Mouse (Mus musculus): ENCODE data around the gene Trank1. TPM values are rescaled to one million over a fixed set of nuclear protein-coding genes. Genes with fewer than 3 reads are reported as not detected.

Trank1 gene
- polyA plus RNA-seq, 1 experiment from 2014 or later: 12.4 TPM

DNA sequence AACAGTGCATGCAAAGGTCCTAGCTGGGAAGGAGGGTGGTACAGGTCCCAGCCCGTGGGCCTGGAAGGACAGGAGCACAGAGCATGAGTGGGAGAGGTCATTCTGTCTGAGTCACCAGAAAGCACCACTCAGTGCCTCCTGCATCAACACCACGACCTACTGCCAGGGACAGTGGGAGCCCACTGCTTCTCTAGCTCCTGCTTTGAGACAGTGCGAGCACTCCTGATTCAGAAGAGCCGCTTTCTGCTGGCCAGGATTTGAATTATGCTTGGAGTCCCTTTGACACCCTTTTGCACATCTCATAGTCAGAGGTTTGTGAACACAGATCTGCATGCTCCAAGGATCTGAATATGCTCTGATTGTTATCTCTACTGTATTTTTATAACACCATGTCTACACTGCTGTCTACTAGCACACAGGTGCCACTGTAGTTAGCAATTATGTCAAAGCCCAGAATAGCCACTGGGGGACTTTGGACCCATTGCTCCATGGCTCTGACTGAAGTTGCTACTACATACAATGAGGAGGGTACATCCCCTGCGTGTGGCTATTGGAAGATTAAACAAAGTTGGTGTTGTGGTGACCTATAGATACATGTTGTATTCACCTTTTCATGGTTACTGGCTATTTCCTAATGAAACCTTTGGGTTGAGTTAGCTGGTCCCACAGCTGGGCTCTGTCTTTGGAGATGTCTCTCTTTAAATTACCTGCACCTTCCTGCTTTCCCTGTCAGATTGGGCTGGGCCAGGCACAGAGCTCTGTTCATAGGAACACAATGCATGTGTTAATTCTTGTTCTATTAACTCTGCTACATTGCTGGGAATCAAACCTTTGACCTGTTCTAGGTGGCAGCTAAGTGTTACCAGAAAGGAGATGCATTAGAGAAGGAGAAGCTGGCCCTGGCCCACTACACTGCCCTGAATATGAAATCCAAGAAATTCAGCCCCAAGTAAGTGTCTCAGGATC is 74.3 kb downstream of the Trank1 start:
- Histone ChIP-seq H3K27ac (replicated peaks) (no peak overlapping the region), H3K9ac (replicated peaks) (no peak overlapping the region), H3K4me3 (replicated peaks) (no peak overlapping the region), H3K9me3 (replicated peaks) (no peaks in the 10 kb centered on the region), H3K4me2 (no peak overlapping the region), H3K36me3 (peaks cover 5% of the 10 kb centered on the region), H3K27me3 (replicated peaks) (no peaks in the 10 kb centered on the region), H3K4me1 (peaks cover 9% of the 10 kb centered on the region; the same call in 1 of the 2 replicates)
- no peak for ATAC-seq (ENCODE audit: low FRiP score)
- 85% methylated on average over 5 of the region's 5 CpGs for WGBS

DNA sequence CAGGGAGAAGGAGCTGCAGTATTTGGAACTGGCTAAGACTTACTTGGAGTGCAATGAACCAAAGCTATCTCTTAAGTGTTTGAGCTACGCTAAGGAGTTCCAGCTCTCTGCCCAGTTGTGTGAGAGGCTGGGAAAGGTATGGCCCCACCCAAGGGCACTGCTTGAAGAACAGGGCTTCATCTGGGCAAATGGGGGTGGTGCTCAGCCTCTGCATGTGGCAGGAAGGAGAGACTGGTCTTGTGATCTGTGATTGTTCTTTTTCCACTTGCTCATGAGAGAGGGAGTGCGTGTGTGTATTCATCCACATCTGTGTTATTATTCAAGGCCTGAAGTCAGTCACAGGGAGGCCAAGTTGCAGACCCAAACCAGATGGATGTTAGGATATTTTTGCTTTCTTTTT is 75.0 kb downstream of the Trank1 start:
- 79% methylated on average over 2 of the region's 2 CpGs for WGBS
- Histone ChIP-seq H3K9ac (replicated peaks) (no peak overlapping the region), H3K9me3 (replicated peaks) (no peaks in the 10 kb centered on the region), H3K4me1 (peaks cover 9% of the 10 kb centered on the region; the same call in 1 of the 2 replicates), H3K36me3 (peaks cover 9% of the 10 kb centered on the region), H3K27ac (replicated peaks) (no peak overlapping the region), H3K4me3 (replicated peaks) (no peak overlapping the region), H3K4me2 (no peak overlapping the region), H3K27me3 (replicated peaks) (no peaks in the 10 kb centered on the region)
- ATAC-seq (ENCODE audit: low FRiP score): no peak

DNA sequence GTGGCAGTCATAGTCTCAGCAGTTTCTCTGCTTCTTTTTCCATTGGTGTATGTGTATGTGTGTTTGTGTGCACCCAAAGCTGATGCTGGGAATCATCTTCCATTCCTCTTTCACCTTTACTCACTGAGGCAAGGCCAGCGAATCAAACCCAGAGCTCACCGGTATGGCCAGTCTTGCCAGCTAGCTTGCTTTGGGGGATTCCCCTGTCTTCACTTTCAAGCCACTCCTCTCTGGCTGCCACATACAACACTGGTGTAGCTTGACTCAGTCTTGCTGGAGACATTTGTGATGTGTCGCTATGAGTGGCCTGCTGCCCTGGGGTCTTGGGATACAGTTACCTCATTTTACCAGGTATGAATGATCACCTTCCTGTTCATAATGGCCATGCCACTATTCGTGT is 76.0 kb downstream of the Trank1 start:
- Histone ChIP-seq H3K4me1 (peaks cover 9% of the 10 kb centered on the region; the same call in 1 of the 2 replicates), H3K9ac (replicated peaks) (no peak overlapping the region), H3K27ac (replicated peaks) (no peak overlapping the region), H3K9me3 (replicated peaks) (no peaks in the 10 kb centered on the region), H3K4me2 (no peak overlapping the region), H3K36me3 (peaks cover 11% of the 10 kb centered on the region), H3K4me3 (replicated peaks) (no peak overlapping the region), H3K27me3 (replicated peaks) (no peaks in the 10 kb centered on the region)
- 89% methylated on average over 4 of the region's 4 CpGs for WGBS
- no peak for ATAC-seq (ENCODE audit: low FRiP score)

DNA sequence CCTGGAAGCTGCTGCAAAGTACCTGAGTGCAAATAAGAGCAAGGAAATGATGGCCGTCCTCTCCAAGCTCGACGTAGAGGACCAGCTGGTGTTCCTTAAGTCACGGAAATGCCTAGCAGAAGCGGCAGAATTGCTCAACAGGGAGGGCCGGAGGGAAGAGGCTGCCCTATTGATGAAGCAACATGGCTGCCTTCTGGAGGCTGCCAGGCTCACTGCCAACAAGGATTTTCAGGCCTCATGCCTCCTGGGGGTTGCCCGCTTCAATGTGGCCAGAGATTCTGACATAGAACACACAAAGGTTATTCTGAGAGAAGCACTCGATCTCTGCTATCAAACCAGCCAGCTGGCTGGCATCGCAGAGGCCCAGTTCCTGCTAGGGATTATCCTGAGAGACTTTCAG is 78.5 kb downstream of the Trank1 start:
- 76% methylated on average over 9 of the region's 9 CpGs for WGBS
- no peaks in the 10 kb centered on the region for H3K4me1 ChIP-seq
- H3K9ac ChIP-seq (replicated peaks): no peak overlapping the region
- H3K27ac ChIP-seq (replicated peaks): no peak overlapping the region
- H3K27me3 ChIP-seq (replicated peaks): no peaks in the 10 kb centered on the region
- no peaks in the 10 kb centered on the region for H3K9me3 ChIP-seq (replicated peaks)
- no peak overlapping the region for H3K4me2 ChIP-seq
- no peak for ATAC-seq (ENCODE audit: low FRiP score)
- H3K4me3 ChIP-seq (replicated peaks): no peak overlapping the region
- peaks cover 14% of the 10 kb centered on the region for H3K36me3 ChIP-seq

DNA sequence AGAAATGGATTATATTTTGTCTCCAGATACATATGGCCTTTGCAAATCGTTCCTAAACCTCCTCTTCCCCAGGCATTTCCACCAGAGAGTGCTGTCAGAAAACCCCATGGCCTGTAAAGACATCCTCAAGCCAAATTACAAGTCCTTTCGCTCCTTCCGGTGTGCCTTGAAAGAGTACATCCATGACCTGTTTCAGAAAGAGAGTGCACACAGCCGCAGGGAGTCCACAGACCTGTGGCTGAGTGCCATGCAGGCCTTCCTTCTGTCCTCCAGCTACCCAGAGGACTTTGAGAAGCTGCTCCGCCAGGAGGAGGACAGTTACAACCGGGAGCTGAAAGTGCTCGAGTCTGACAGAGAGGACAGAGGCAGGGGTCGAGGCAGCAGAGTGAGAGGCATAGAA is 79.5 kb downstream of the Trank1 start:
- no peak overlapping the region for H3K4me2 ChIP-seq
- WGBS: 82% methylated on average over 8 of the region's 8 CpGs

DNA sequence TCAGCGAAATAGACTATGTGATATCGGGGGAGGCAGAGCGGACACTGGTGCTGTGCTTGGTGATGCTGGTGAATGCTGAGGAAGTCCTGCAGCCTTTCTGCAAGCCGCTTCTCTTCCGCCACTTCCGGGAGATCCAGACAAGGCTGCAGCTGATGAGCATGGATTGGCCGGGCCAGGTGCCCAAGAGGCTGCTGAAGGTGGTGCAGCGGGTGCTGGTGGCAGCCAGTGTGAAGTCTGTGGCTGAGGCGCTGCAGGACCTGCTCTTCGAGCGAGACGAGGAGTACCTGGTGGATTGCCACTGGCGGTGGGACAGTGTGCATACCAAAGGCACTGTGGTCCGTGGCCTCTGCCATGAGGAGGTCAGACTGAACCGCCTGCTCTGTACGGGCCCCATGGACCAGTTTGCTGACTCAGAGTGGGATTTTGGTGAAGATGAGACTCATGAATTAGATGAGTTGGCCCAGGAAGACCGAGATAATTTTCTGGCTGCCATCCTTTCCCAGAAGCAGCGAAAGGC is 80.4 kb downstream of the Trank1 start:
- WGBS: 92% methylated on average over 18 of the region's 18 CpGs

More for the DNA sequence above, 79.5 kb downstream of the Trank1 start:
- H3K27me3 ChIP-seq (replicated peaks): no peaks in the 10 kb centered on the region
- ATAC-seq (ENCODE audit: low FRiP score): no peak
- H3K9ac ChIP-seq (replicated peaks): no peak overlapping the region
- no peak overlapping the region for H3K4me3 ChIP-seq (replicated peaks)
- H3K27ac ChIP-seq (replicated peaks): no peak overlapping the region
- no peaks in the 10 kb centered on the region for H3K4me1 ChIP-seq
- H3K36me3 ChIP-seq: peaks cover 14% of the 10 kb centered on the region
- H3K9me3 ChIP-seq (replicated peaks): no peaks in the 10 kb centered on the region

DNA sequence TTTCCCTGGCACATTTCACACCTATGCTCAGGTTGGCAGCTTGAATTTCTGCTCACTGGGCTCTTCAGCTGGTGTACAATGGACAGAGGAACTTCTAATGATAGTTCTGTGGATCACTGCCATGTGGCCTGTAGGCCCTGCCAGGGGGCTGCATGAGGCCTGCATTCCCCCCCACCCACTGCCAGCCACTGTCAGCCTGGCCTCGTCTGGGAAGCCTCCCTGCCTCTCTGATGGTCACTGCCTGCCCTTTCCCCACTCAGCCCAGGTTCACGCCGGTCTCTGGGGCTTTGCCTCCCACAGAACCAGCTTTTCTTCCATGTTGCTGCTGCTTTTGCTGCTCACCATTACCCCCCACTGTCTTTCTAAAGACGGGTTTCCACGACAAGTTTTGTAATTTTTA is 83.7 kb downstream of the Trank1 start:
- Histone ChIP-seq H3K4me3 (replicated peaks) (no peak overlapping the region), H3K36me3 (peaks cover 13% of the 10 kb centered on the region), H3K4me2 (no peak overlapping the region), H3K4me1 (no peaks in the 10 kb centered on the region), H3K27me3 (replicated peaks) (no peaks in the 10 kb centered on the region), H3K9me3 (replicated peaks) (no peaks in the 10 kb centered on the region), H3K27ac (replicated peaks) (no peak overlapping the region), H3K9ac (replicated peaks) (no peak overlapping the region)
- WGBS: 68% methylated on average over 5 of the region's 5 CpGs
- no peak for ATAC-seq (ENCODE audit: low FRiP score)

More for the DNA sequence above, 80.4 kb downstream of the Trank1 start:
- no peaks in the 10 kb centered on the region for H3K4me1 ChIP-seq
- H3K4me2 ChIP-seq: no peak overlapping the region
- no peak overlapping the region for H3K4me3 ChIP-seq (replicated peaks)
- ATAC-seq (ENCODE audit: low FRiP score): no peak
- H3K27ac ChIP-seq (replicated peaks): no peak overlapping the region
- H3K9me3 ChIP-seq (replicated peaks): no peaks in the 10 kb centered on the region
- H3K36me3 ChIP-seq: peaks cover 14% of the 10 kb centered on the region
- H3K9ac ChIP-seq (replicated peaks): no peak overlapping the region
- no peaks in the 10 kb centered on the region for H3K27me3 ChIP-seq (replicated peaks)

DNA sequence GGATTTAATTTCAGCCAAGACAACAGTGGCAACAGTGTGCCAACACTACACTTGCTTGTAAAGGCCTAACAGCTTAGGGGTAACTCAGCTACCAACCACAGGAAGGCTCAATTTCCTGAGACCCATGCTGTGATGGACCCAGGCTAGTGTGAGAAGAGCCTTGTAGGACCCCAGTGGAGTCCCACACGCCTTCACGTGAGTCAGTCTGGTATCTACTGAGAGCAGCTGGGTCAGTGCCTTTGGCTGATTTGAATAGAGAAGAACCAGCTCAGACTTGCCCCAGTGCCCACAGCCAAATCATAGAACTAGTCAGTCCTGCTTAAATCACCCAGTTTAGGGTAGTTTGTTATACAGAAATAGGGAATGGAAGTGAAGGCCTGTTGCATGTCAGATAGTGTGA is 86.5 kb downstream of the Trank1 start:
- H3K9me3 ChIP-seq (replicated peaks): no peaks in the 10 kb centered on the region
- ATAC-seq (ENCODE audit: low FRiP score): no peak
- no peak overlapping the region for H3K4me3 ChIP-seq (replicated peaks)
- no peaks in the 10 kb centered on the region for H3K4me1 ChIP-seq
- no peak overlapping the region for H3K27ac ChIP-seq (replicated peaks)
- WGBS: 90% methylated on average over 2 of the region's 2 CpGs
- H3K27me3 ChIP-seq (replicated peaks): no peaks in the 10 kb centered on the region
- H3K4me2 ChIP-seq: no peak overlapping the region
- H3K9ac ChIP-seq (replicated peaks): no peak overlapping the region
- H3K36me3 ChIP-seq: no peaks in the 10 kb centered on the region

DNA sequence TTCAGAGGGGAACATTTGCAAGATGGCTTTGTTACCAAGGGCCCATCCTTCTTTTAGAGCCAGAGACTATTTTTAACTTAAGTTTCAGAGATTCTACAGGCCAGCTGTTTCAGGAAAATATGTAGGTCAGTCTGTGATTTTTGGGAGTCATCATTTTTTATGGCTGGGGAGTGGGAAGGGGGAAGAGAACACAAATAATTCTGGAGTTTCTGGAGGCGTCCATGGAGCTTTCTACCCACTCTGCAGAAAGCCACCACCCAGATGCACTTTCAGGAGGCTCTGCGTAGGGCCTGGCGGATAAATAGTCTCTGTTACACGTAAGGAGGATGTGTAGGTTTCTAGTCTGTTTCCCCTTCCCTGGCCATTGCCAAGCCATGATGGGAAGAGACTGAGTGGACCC is 88.5 kb downstream of the Trank1 start:
- H3K4me2 ChIP-seq: no peak overlapping the region
- H3K27ac ChIP-seq (replicated peaks): no peak overlapping the region
- H3K9ac ChIP-seq (replicated peaks): no peak overlapping the region
- no peaks in the 10 kb centered on the region for H3K4me1 ChIP-seq
- no peaks in the 10 kb centered on the region for H3K27me3 ChIP-seq (replicated peaks)
- WGBS: 87% methylated on average over 4 of the region's 4 CpGs
- no peak overlapping the region for H3K4me3 ChIP-seq (replicated peaks)
- no peaks in the 10 kb centered on the region for H3K36me3 ChIP-seq
- ATAC-seq (ENCODE audit: low FRiP score): no peak
- no peaks in the 10 kb centered on the region for H3K9me3 ChIP-seq (replicated peaks)

DNA sequence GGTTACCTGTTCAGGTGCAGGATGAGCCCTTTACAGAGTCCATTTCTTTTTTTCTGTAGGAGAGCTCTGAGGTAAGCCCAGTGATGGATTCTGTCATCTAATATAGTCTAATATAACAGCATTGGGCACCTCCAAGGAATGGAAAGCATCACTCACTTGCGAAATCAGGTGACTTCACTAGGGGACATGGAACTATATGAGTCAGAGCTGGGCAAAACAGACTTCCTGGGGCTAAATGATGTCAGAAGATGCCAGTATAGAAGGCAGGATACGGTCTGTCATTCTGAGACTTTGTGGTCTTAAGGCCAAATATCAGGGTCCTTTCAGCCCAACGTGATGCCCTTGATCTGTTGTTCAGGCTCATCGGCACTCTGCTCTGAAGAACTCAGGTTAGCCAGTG is 91.6 kb downstream of the Trank1 start:
- no peak for ATAC-seq (ENCODE audit: low FRiP score)
- H3K36me3 ChIP-seq: no peaks in the 10 kb centered on the region
- WGBS: 93% methylated on average over 4 of the region's 4 CpGs

DNA sequence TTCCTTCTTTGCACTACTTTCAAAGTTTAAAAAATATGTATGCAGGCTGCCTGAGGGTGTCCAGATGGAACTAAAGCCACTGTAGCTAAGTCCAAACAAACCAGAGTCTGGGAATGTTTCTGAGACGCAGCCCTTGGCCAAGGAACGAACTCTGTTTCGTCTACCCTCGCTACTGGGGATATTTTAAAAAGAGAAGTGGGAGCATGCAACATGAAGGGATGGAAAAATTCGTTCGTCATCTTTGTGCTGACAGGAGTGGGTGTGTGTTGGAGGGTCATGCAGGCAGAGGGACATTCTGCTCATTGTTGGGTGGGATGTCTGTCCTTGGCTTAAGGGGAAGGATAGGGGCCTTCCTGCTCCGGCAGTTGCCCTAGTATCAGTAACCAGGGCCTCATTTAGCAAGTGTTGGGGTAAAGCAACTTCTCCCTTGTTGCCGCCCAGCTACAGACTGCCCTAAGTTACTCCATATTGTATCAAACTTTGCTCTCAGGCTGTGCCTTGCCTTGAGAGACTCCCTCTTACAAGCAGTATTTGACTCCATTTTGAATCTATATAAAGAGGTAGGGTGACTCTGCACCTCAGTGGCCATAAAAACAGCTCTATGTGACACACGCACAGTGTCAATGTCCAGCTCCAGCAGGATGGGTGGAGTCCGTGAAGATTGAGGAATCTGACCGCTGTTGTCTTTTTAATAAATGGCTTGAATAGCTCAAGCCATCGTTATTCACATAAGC is 93.0 kb downstream of the Trank1 start:
- Histone ChIP-seq H3K4me3 (replicated peaks) (no peak overlapping the region), H3K27ac (replicated peaks) (no peak overlapping the region)
- 90% methylated on average over 12 of the region's 12 CpGs for WGBS

More for the DNA sequence above, 91.6 kb downstream of the Trank1 start:
- Histone ChIP-seq H3K4me3 (replicated peaks) (no peak overlapping the region), H3K4me2 (no peak overlapping the region), H3K27me3 (replicated peaks) (no peaks in the 10 kb centered on the region), H3K9ac (replicated peaks) (no peak overlapping the region), H3K27ac (replicated peaks) (no peak overlapping the region), H3K9me3 (replicated peaks) (no peaks in the 10 kb centered on the region), H3K4me1 (no peaks in the 10 kb centered on the region)

DNA sequence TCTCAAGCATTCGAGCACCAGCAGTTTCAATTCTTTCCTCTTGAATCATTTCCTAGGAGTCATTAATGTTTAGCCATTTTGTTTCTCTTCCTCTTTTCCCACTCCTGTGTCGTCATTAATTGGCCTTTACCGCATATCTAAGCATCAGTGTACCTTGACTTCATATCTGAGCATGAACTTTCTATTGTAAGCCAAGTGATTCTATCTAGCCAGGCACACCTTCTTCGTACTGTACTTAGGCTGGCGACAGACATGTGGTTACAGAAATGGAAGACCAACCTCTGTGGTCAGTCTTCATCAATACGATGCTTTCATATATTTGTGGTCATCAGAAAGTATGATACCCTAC is 93.5 kb downstream of the Trank1 start:
- no peak overlapping the region for H3K4me3 ChIP-seq (replicated peaks)
- WGBS: 84% methylated on average over 6 of the region's 6 CpGs
- no peaks in the 10 kb centered on the region for H3K36me3 ChIP-seq
- no peak for ATAC-seq (ENCODE audit: low FRiP score)
- H3K9ac ChIP-seq (replicated peaks): no peak overlapping the region
- H3K27ac ChIP-seq (replicated peaks): no peak overlapping the region
- no peaks in the 10 kb centered on the region for H3K9me3 ChIP-seq (replicated peaks)
- H3K4me1 ChIP-seq: no peaks in the 10 kb centered on the region
- no peaks in the 10 kb centered on the region for H3K27me3 ChIP-seq (replicated peaks)
- no peak overlapping the region for H3K4me2 ChIP-seq

More for the DNA sequence above, 93.0 kb downstream of the Trank1 start:
- no peak for ATAC-seq (ENCODE audit: low FRiP score)
- no peaks in the 10 kb centered on the region for H3K36me3 ChIP-seq
- no peaks in the 10 kb centered on the region for H3K4me1 ChIP-seq
- no peak overlapping the region for H3K9ac ChIP-seq (replicated peaks)
- H3K4me2 ChIP-seq: no peak overlapping the region
- H3K9me3 ChIP-seq (replicated peaks): no peaks in the 10 kb centered on the region
- no peaks in the 10 kb centered on the region for H3K27me3 ChIP-seq (replicated peaks)
